Mouse (Mus musculus) hindbrain, embryonic 12.5 days (tissue): Measurements from ENCODE around the gene 1110008P14Rik. TPM values are rescaled to one million over a fixed set of nuclear protein-coding genes. Genes with fewer than 3 reads are reported as not detected.

Experiments
- ATAC-seq: fragments of 200-750 bp; cut with Nextera tagmentation; 2 replicates; pipeline ENCODE4 v1.8.0; 2017; ENCODE audit warnings: moderate TSS enrichment; ENCODE audit not compliant: low FRiP score
- H3K27ac ChIP-seq: fragments of 300-500 bp; sonication (generic); 2 replicates; pipeline ENCODE4 v1.5.1; 2016; ENCODE audit warnings: mild to moderate bottlenecking
- H3K27me3 ChIP-seq: fragments of 300-500 bp; sonication (generic); 2 replicates; pipeline ENCODE4 v1.6.1; 2016; ENCODE audit warnings: mild to moderate bottlenecking
- H3K36me3 ChIP-seq: fragments of 300-500 bp; sonication (generic); 2 replicates; pipeline ENCODE4 v1.6.1; 2016; ENCODE audit warnings: mild to moderate bottlenecking
- H3K4me1 ChIP-seq: fragments of 300-500 bp; sonication (generic); 2 replicates; pipeline ENCODE4 v1.6.1; 2016
- H3K4me2 ChIP-seq: fragments of 300-500 bp; sonication (generic); replicated peaks from 2 replicates; pipeline ENCODE4 v1.6.1; 2016; ENCODE audit warnings: mild to moderate bottlenecking
- H3K4me3 ChIP-seq: fragments of 300-500 bp; sonication (generic); 2 replicates; pipeline ENCODE4 v1.5.1; 2016; ENCODE audit warnings: mild to moderate bottlenecking
- H3K9ac ChIP-seq: fragments of 300-500 bp; sonication (generic); 2 replicates; pipeline ENCODE4 v1.6.1; 2016; ENCODE audit warnings: mild to moderate bottlenecking, moderate library complexity
- H3K9me3 ChIP-seq: fragments of 300-500 bp; sonication (generic); replicated peaks from 2 replicates; pipeline ENCODE4 v1.6.1; 2016; ENCODE audit warnings: mild to moderate bottlenecking
- WGBS: fragments of 180-500 bp; shearing (Covaris S2); methylation state at CpG from one replicate; pipeline ENCODE4 v1.1.7; 2016; 5-methylcytosine and 5-hydroxymethylcytosine counted together
- polyA plus RNA-seq: library from polyadenylated mRNA; unstranded; fragments of >200 nt; fragmentation: Nextera tagmentation; extraction: Ambion mirVana; gene quantifications from 2 replicates; pipeline ENCODE4 v1.2.1, GENCODE M21; 2016

The 1110008P14Rik gene
- polyA plus RNA-seq, 1 experiment from 2014 or later = 72.8 TPM

- no peaks in the 10 kb centered on the region for H3K9me3 ChIP-seq
- 72% methylated on average over 14 of the region's 14 CpGs for WGBS
- ATAC-seq = no peak
Observed at GRCm38 (mm10) chr2:32344598-32345321, 37.0 kb downstream of the 1110008P14Rik start.

GRCm38 (mm10) chr2:32344056-32344455 lies 37.7 kb downstream of the 1110008P14Rik start:
- Histone ChIP-seq H3K36me3 (peaks cover 11% of the 10 kb centered on the region; the same call in 1 of the 2 replicates), H3K4me3 (no peak overlapping the region), H3K27ac (peak overlapping the region; percentile 35; the same call in 1 of the 2 replicates), H3K9me3 (no peaks in the 10 kb centered on the region), H3K9ac (no peak overlapping the region), H3K4me1 (peaks cover 13% of the 10 kb centered on the region), H3K27me3 (0 out of 2 replicates have a peak, but pooled peaks cover 4% of the 10 kb centered on the region), H3K4me2 (no peak overlapping the region)
- WGBS = 68% methylated on average over 10 of the region's 10 CpGs
- ATAC-seq = no peak

More at GRCm38 (mm10) chr2:32344598-32345321, 37.0 kb downstream of the 1110008P14Rik start:
- Histone ChIP-seq H3K4me1 (peaks cover 13% of the 10 kb centered on the region), H3K27ac (no peak overlapping the region), H3K27me3 (0 out of 2 replicates have a peak, but pooled peaks cover 6% of the 10 kb centered on the region), H3K36me3 (peaks cover 6% of the 10 kb centered on the region; the same call in 1 of the 2 replicates), H3K4me3 (no peak overlapping the region), H3K9ac (no peak overlapping the region), H3K4me2 (no peak overlapping the region)

GRCm38 (mm10) chr2:32343351-32343671 lies 38.4 kb downstream of the 1110008P14Rik start:
- 0 out of 2 replicates have a peak, but pooled peaks cover 4% of the 10 kb centered on the region for H3K27me3 ChIP-seq
- H3K4me3 ChIP-seq = no peak overlapping the region
- H3K9me3 ChIP-seq = no peaks in the 10 kb centered on the region
- peaks cover 11% of the 10 kb centered on the region for H3K36me3 ChIP-seq
- no peak overlapping the region for H3K4me2 ChIP-seq
- H3K27ac ChIP-seq = peak overlapping the region; percentile 55; the same call in 1 of the 2 replicates
- H3K9ac ChIP-seq = no peak overlapping the region
- H3K4me1 ChIP-seq = peaks cover 13% of the 10 kb centered on the region
- no peak for ATAC-seq
- WGBS = 91% methylated on average over 2 of the region's 2 CpGs

- H3K9me3 ChIP-seq = no peaks in the 10 kb centered on the region
Observed at GRCm38 (mm10) chr2:32342539-32343350, 39.0 kb downstream of the 1110008P14Rik start.

GRCm38 (mm10) chr2:32342039-32342438 lies 39.7 kb downstream of the 1110008P14Rik start:
- no peaks in the 10 kb centered on the region for H3K9me3 ChIP-seq
- peaks cover 23% of the 10 kb centered on the region for H3K36me3 ChIP-seq
- peaks cover 7% of the 10 kb centered on the region; the same call in 1 of the 2 replicates for H3K27me3 ChIP-seq
- 94% methylated on average over 4 of the region's 4 CpGs for WGBS
- no peak overlapping the region for H3K4me2 ChIP-seq
- H3K27ac ChIP-seq = no peak overlapping the region
- H3K9ac ChIP-seq = no peak overlapping the region
- ATAC-seq = no peak
- H3K4me1 ChIP-seq = peaks cover 13% of the 10 kb centered on the region
- no peak overlapping the region for H3K4me3 ChIP-seq

More at GRCm38 (mm10) chr2:32342539-32343350, 39.0 kb downstream of the 1110008P14Rik start:
- 69% methylated on average over 6 of the region's 6 CpGs for WGBS
- no peak overlapping the region for H3K9ac ChIP-seq
- H3K4me3 ChIP-seq = no peak overlapping the region
- H3K4me2 ChIP-seq = no peak overlapping the region
- H3K27me3 ChIP-seq = 0 out of 2 replicates have a peak, but pooled peaks cover 4% of the 10 kb centered on the region
- peak; percentile 39; the same call in 1 of the 2 replicates for ATAC-seq
- peaks cover 13% of the 10 kb centered on the region for H3K4me1 ChIP-seq
- H3K36me3 ChIP-seq = peaks cover 17% of the 10 kb centered on the region
- peak overlapping the region; percentile 55; the same call in 1 of the 2 replicates for H3K27ac ChIP-seq

- H3K36me3 ChIP-seq = peaks cover 24% of the 10 kb centered on the region
- no peak overlapping the region for H3K4me2 ChIP-seq
- no peak overlapping the region for H3K9ac ChIP-seq
- 90% methylated on average over 4 of the region's 4 CpGs for WGBS
- H3K4me3 ChIP-seq = no peak overlapping the region
- H3K4me1 ChIP-seq = peaks cover 13% of the 10 kb centered on the region
- H3K27ac ChIP-seq = no peak overlapping the region
- no peaks in the 10 kb centered on the region for H3K9me3 ChIP-seq
- ATAC-seq = no peak
- peaks cover 7% of the 10 kb centered on the region; the same call in 1 of the 2 replicates for H3K27me3 ChIP-seq
Observed at GRCm38 (mm10) chr2:32341634-32341939, 40.2 kb downstream of the 1110008P14Rik start.

- no peak overlapping the region for H3K27ac ChIP-seq
- no peak for ATAC-seq
- no peak overlapping the region for H3K4me2 ChIP-seq
- H3K36me3 ChIP-seq = peaks cover 26% of the 10 kb centered on the region
- H3K9me3 ChIP-seq = no peaks in the 10 kb centered on the region
- peaks cover 9% of the 10 kb centered on the region; the same call in 1 of the 2 replicates for H3K27me3 ChIP-seq
- H3K4me3 ChIP-seq = no peak overlapping the region
- H3K9ac ChIP-seq = no peak overlapping the region
- peaks cover 13% of the 10 kb centered on the region for H3K4me1 ChIP-seq
- WGBS = 80% methylated on average over 13 of the region's 13 CpGs
Observed at GRCm38 (mm10) chr2:32340836-32341633, 40.7 kb downstream of the 1110008P14Rik start.

- no peak for ATAC-seq
- Histone ChIP-seq H3K4me3 (no peak overlapping the region), H3K9me3 (no peaks in the 10 kb centered on the region), H3K36me3 (peaks cover 35% of the 10 kb centered on the region), H3K27me3 (peaks cover 16% of the 10 kb centered on the region; the same call in 1 of the 2 replicates), H3K27ac (no peak overlapping the region), H3K4me2 (no peak overlapping the region), H3K4me1 (peaks cover 13% of the 10 kb centered on the region), H3K9ac (no peak overlapping the region; the same call in 1 of the 2 replicates)
- 41% methylated on average over 26 of the region's 26 CpGs for WGBS
Observed at GRCm38 (mm10) chr2:32339912-32340642, 41.7 kb downstream of the 1110008P14Rik start.

- Histone ChIP-seq H3K9ac (no peak overlapping the region), H3K27me3 (peaks cover 19% of the 10 kb centered on the region; the same call in 1 of the 2 replicates), H3K4me3 (no peak overlapping the region), H3K4me2 (no peak overlapping the region), H3K9me3 (no peaks in the 10 kb centered on the region), H3K4me1 (no peaks in the 10 kb centered on the region), H3K27ac (no peak overlapping the region), H3K36me3 (peaks cover 48% of the 10 kb centered on the region)
- WGBS = 56% methylated on average over 15 of the region's 15 CpGs
- ATAC-seq = no peak
Observed at GRCm38 (mm10) chr2:32335888-32336287, 45.9 kb downstream of the 1110008P14Rik start.

GRCm38 (mm10) chr2:32332159-32332558 lies 49.6 kb downstream of the 1110008P14Rik start:
- no peak for ATAC-seq
- Histone ChIP-seq H3K9me3 (no peaks in the 10 kb centered on the region), H3K4me1 (peaks cover 10% of the 10 kb centered on the region), H3K4me2 (no peak overlapping the region), H3K36me3 (peaks cover 27% of the 10 kb centered on the region), H3K9ac (no peak overlapping the region), H3K27me3 (peaks cover 15% of the 10 kb centered on the region; the same call in 1 of the 2 replicates), H3K27ac (no peak overlapping the region), H3K4me3 (no peak overlapping the region)
- WGBS = 86% methylated on average over 5 of the region's 5 CpGs

GRCm38 (mm10) chr2:32329531-32329930 lies 52.2 kb downstream of the 1110008P14Rik start:
- 37% methylated on average over 6 of the region's 6 CpGs for WGBS
- Histone ChIP-seq H3K27me3 (peaks cover 2% of the 10 kb centered on the region; the same call in 1 of the 2 replicates), H3K27ac (peak overlapping the region; percentile 53; the same call in 1 of the 2 replicates), H3K9ac (no peak overlapping the region), H3K4me3 (no peak overlapping the region), H3K36me3 (peaks cover 12% of the 10 kb centered on the region), H3K9me3 (no peaks in the 10 kb centered on the region), H3K4me2 (no peak overlapping the region), H3K4me1 (peaks cover 10% of the 10 kb centered on the region)
- ATAC-seq = no peak
